Mouse (Mus musculus): ENCODE results near the gene Ptpn12. TPM values are rescaled to one million over a fixed set of nuclear protein-coding genes. Genes with fewer than 3 reads are reported as not detected.
A peak's percentile ranks its signal among the peaks of the same experiment; 100 is the strongest.

Ptpn12 gene
- total RNA-seq (2021): 10 to 100 TPM; 44.3 to 50.4 TPM

DNA sequence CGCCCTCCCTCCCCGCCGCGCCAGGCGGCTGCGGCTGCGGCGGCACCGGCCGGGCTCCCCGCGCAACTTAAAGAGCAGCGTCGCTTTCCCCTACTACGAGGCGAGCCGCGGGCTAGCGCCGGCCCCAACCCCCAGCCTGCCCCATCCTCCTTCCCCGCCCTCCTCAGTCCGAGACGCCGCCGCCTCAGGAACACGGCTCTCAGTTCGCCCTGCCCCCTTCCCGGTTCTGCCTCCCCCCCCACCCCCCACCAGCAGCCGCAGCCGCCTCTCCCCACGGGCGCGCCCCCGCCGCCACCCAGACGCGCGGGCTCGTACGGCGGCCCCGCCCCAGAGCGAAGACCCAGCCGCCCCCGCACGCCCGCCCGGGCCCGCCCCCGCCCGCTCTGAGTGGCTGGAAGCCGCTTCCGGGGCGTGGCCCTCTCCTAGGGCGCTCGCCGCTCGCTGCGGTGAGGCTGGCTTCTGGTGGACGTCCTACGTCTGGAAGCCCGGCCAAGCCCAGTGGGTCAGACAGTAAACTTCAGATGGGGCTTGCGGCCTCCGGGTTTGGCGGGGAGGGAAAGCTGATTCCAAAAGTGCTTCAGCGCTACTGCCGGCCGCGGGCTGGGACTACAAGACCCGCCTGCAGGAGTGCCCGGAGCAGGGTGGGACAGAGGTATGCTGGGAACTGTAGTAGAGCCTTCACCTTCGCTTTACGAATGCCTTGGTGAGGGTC lies at the start of gene Ptpn12:
Ptpn12 (minus strand) TSS at position 92 of the 712 bp plus-strand sequence.
- DNase-seq: peak; percentile 97 to 98
- intact Hi-C loops (cut with DNase I): loop anchor here (2.0 to 5.0 kb wide), 3 partner anchors 39 to 201 kb away; no protein-coding TSS in a partner anchor

DNA sequence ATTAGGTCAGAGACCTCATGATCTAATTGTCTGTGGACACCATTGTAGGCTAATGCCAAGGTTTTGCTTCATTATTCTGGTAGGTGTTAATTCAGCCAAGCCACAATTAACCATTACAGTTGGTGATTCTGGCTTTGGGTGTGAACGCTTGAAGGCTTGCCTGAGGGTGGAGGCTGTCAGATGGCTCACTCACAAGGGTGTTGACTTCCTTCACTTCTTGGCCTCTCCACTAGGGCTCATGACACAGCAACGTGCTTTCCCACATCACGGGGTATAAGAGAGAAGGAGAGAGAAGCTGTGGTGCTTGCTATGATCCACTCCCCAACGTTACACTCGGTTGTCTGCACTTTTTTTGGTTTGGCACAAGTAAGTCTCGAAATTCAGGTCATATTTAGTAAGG lies 35.5 kb upstream of the Ptpn12 start:
- intact Hi-C loops (cut with DNase I): no loop called here
- no peak for DNase-seq

DNA sequence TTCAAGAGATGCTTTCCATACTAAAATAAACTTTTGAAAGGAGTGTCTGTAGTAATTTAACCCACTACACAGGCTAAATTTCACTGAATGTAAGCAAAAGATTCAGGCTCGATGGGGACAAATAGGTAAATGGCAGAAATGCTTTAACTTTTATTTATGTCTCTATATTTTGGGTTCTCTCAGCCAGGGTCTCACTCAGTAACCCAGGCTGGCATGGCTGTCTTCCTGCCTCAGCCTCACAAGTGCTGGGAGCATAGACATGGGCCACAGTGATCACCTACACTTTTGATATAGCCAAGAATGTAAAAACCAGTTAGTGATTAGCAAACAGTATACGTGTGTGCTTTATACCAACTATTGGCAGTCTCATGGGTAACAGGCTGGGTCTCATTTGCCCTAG lies 1.5 kb upstream of the Ptpn12 start:
- intact Hi-C loops (cut with DNase I): loop anchor here (2.0 to 5.0 kb wide), 2 partner anchors 40 to 200 kb away; no protein-coding TSS in a partner anchor
- no peak for DNase-seq

DNA sequence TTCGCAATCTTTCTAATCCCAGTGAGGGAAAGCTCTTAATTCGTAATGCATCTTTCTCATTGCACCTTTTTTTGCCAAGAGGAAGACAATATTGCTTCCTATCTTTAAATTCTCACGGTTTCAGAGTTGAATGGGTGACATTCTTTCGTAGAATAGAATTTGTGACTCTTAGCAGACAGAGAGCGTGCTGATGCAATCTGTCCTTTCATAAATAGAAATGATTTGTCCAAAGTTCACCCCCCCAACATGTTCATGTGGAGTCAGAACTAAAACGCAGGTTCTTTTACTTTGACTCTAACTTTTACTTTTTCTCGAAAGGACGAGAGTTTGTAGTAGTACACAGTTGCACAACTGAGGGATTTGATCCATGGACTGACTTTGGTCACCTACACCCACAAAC lies 884 bp upstream of the Ptpn12 start:
- DNase-seq: no peak
- intact Hi-C loops (cut with DNase I): loop anchor here (2.0 to 5.0 kb wide), 2 partner anchors 40 to 201 kb away; no protein-coding TSS in a partner anchor

DNA sequence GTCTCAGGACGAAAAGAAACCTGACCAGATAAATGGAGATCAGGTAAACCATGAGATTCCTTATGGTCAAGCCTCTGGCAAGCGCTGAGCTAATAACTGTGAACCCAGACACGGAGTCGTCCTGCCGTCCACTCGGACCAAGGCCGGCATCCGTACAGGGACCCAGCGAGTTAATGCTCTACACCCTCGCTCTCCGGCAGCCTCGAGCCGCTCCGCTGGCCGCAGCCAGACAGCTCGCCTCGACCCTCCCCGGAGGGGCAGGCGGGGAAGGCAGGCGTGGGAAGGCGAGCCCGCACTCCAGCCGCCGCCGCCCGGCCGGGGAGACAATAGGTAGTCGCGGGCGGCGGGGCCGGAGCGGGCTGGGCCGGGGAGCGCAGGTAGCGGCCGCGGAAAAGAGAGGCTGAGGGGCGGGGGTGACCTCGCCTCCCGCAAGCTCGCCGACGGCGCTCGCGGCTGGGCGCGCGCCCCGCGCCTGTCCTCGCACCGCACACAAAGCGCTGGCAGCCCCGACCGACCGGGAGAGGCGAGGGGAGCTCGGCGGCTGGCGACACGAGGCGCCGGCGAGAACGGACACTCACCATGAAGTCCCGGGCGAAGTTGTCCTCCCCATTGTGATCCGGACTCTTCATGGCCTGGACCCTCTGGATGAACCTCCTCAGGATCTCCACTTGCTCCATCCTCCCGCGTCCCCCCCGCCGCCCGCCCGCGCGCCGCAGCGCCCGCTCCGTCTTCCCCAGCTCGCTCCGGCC lies 466 bp downstream of the Ptpn12 start:
- intact Hi-C loops (cut with DNase I): loop anchor here (2.0 to 5.0 kb wide), 2 partner anchors 104 to 202 kb away; no protein-coding TSS in a partner anchor
- peak; percentile 69 to 73 for DNase-seq

DNA sequence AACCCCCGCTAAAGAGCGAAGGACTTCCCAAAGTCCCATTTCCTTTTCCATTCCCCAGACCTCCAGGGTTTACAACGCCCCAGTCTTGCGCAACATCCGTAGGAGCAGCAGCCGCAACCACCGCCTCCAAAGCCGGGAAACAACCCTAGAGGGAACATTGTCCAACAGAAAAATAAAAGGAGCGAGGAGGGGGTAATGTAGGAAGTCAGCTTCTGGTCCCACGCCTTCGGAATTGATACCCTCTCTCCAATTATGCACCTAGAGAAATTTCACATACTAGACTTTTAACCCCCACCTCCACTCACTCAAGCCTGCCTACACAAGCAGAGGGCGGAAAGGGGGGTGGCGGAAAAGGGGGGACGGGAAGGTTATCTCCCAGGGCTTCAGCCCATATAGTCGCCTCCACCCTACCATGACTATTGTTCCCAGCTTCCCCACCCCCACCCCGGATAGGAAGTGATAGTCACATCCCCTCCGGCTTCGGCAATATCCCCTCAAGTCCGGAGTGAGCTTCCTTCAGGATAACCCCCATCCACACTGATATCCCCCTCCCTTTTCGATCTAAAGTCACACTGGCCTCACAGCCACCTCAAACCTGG lies 1.1 kb downstream of the Ptpn12 start:
- intact Hi-C loops (cut with DNase I): loop anchor here (1.0 to 5.0 kb wide), 3 partner anchors 90 to 203 kb away; no protein-coding TSS in a partner anchor
- DNase-seq: peak; percentile 87 to 88

DNA sequence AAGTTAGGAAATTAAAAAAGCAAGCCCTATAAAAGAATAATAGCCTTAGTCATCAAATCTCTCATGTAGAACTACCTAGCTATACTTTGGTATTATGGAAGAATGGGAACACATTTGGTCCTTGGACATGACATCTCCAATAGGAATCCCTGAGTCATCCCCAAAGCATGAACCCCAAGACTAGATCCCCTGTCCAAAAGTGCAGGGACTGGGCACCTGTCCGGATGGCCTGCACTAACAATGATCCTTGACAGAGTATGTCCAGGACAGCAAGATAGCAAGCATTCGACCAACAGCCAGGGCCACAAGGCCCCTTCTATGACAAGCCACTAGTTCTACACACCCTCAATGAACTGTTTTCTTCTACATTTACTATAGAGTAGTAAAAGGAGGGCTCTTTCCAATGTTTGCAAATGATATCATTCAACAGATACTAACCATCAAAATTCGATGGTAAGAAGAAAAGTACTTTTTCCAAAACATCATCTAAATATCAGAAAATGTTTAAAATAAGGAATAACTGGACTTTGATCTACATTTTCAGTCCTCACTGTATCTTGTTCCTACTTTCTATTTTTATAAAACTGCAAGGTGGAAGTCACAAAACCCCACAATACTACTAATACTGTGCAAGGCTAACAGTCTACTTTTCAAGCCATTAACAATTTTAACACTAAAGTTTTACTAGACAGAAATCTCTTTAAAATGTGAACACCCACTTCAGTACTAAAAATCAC lies 2.0 kb downstream of the Ptpn12 start:
- intact Hi-C loops (cut with DNase I): loop anchor here (1.0 to 2.0 kb wide), 2 partner anchors 91 to 103 kb away; no protein-coding TSS in a partner anchor
- peak; percentile 27 to 35 for DNase-seq

DNA sequence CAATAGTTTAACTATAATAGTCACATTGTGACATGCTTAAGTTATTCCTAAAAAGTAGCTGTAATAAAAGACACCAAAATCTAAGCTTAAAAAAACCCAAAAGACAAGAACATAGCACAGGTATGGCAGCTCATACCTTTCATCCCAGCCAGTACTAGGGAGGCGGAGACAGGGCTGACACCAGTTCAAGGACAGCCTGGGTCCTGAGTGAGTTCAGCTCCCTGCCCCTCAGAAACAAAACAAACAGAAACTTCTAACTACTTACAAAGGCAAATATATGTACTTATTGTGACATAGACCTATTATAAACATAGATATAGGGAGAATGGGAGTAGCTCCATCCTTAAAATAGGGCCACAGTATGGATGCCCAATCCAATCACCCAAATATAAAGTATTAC lies 3.2 kb downstream of the Ptpn12 start:
- intact Hi-C loops (cut with DNase I): no loop called here
- DNase-seq: no peak

DNA sequence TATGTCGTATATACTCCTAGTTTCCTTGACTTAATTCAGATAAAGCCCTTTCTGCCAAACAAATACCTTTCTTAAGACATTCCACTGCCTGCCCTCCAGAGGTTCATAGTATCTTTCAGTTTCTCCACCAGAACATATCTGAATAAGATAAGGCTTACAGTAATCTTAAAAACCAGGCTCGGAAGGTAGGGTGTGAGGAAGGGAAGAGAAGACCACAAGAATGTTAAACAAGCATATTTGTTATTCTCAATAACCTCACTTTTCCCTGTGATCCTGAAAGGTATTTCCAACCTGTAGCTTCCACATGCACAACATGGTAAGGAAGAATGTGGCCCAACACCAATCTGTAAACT lies 5.0 kb downstream of the Ptpn12 start:
- DNase-seq: no peak
- intact Hi-C loops (cut with DNase I): no loop called here

DNA sequence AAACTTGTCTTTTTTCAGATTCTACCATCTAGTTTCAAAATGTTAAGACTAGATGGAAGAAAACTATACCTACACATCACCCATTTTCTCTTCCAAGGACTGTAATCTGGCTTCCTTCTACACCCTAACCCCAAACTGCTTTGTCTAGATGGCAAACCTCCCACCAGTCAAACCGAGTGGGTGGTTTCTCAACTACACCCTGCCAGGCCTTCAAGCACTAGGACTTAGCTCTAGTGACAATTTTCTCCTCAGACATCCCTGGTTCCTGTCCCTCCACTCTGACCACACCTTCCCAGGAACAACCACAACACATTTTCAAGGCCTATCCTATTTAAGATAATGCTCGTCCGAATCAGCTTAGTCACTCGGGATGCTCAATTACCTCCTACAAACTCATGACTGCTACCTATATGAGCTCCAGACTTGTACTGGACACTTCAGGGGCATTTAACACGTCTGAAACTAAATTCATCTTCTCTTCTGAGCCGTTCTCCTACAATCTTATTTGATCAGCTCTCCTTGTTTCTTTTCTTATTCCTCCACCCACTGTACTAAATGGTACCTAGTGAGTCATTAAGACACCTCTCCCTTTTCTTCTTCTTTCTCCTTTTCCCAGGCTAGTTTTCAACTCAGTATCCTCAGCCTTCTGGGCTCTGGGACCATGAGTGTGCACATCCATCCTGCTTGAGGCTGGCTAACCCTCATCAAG lies 5.5 kb downstream of the Ptpn12 start:
- intact Hi-C loops (cut with DNase I): no loop called here
- DNase-seq: no peak

DNA sequence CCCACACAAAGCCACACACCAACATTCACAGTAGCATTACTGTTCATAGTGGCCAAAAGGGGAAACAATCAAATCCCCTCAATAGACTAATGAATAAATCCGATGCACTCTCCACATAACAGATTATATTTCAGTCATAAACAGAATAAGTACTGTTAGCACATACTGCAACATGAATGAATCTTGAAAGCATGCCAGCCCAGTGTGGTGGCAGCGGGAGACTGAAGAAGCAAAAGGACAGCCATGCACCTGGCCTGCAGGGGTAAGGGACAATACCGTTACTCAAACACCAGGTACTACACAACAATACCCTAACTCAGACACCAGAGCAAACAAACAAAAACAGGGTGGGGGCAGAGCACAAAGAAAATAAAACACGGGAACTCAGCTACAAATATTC lies 6.7 kb downstream of the Ptpn12 start:
- DNase-seq: no peak
- intact Hi-C loops (cut with DNase I): no loop called here

DNA sequence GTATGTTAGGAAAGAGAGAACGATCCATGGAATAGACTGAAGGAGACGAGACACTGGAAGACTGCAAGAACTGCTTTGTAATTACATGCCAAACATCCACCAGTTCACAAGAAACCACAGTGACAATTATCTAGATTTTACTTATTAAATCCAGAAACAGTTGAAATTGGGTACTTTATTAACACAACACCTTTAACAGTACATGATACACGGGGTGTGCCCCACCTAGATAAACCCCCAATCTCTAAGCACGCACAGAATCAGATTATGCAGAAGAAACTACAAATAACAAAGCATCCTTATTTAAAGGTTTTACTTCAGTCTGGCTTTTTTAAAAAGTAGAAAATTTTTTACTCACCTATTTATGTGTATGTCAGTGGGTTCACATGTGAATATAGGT lies 8.6 kb downstream of the Ptpn12 start:
- no peak for DNase-seq

DNA sequence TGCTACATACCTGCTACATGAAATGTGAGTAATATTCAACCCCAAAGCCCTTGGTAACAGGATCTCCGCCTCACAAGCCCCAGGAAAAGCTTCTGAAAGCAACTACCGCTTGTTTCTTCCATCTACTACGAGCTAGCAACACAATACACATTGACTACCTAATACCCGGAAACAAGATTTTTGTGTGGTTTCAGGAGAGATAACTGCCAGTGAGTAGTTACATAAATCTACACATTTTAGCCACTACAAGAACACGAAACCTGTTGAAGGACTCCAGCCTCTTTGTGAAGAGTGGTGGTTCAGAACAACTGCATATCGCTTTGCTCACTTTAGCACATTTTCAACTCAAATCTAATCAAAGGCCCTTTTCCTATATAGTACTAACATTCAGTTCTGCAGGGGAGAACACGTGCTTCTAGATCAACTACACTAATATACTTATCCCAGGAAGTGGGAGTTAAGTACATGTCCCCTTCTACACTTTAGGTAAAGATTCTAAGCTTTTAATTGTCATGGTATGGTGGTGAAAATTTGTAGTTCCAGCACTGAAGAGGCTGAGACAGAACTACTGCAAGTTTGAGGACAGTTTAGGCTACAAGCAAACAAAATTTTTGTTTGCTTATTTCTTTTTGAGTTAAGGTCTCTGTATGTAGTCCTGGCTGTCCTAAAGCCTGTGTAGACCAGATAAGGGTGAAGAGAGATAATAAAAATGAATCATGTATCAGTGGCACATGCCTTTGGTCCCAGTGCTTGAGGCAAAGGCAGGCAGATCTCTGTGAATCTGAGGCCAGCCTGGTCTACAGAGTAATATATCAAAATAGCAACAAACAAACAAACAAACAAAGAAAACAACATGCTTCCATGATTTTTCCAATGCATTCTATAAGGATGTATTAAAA lies 9.3 kb downstream of the Ptpn12 start:
- intact Hi-C loops (cut with DNase I): no loop called here
- no peak for DNase-seq

More for the DNA sequence above, 8.6 kb downstream of the Ptpn12 start:
- intact Hi-C loops (cut with DNase I): no loop called here

DNA sequence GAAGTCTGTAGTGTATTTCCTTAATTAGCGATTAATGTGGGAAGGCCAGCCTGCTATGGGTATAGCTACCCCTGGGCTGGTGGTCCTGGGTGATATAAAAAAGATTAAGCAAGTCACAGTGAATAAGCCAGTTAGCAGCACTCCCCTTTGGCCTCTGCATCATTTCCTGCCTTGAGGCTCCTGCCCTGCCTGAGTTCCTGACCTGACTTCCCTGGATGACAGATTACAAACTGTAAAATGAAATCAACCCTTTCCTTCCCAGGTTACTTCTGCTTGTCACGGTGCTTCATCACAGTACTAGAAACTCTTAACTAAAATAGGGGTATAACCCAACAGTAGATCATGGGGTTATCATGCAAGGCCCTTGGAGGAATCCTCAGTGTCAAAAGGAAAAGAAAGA lies 10.2 kb downstream of the Ptpn12 start:
- intact Hi-C loops (cut with DNase I): no loop called here
- no peak for DNase-seq

DNA sequence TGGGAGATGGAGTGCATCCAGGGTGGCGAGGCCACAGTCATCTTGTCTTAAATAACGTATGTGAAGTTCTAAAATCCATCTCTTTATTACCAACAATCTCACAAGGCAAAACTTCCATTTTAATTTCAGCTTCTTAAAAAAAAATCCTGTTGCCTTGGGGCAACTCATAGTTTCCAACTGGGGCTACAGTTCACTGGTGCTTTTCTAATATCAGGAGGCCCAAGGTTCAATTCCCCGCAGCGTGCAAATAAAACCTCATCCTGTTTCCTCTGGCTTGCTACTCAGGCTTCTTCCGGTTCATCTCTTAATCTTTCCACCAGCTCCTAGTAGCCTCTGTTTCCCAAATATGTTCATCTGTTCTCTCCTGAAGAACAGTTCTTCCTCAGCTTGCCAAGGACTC lies 17.6 kb downstream of the Ptpn12 start:
- intact Hi-C loops (cut with DNase I): no loop called here
- DNase-seq: no peak

DNA sequence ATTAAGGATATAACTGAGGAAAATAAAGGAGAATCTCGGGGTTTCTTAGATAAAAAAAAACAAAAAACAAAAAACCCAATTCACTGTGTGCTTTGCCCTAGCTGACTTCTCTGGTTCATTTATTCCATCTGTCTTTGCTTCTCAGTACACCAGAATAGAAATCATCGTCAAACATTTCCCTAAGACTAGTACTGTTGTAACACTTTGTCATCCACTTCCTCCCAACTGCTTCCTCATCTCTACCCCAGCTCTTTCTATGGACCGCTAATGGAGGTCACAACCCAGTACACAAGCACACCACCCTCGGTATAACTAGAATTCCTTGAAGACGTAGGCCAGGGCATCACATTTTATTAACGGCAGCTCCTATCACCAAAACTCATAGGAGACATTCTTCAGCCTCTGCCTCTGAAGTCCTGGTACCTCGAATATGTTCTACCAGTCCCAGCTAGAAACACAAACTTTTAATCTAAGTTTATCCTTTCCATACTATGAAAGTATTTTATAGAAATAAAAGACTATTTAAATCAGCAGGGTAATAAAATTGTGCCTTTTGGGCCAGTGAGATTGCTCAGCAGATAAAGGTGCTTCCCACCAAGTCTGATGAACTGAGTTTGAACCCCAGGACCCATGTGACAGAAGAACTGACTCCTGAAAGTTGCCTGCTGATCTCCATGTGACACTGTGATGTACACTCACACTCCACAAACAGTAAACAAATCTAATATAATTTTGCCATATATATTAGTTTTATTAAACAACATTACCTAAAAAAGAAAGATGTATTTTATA lies 19.8 kb downstream of the Ptpn12 start:
- no peak for DNase-seq
- intact Hi-C loops (cut with DNase I): no loop called here

DNA sequence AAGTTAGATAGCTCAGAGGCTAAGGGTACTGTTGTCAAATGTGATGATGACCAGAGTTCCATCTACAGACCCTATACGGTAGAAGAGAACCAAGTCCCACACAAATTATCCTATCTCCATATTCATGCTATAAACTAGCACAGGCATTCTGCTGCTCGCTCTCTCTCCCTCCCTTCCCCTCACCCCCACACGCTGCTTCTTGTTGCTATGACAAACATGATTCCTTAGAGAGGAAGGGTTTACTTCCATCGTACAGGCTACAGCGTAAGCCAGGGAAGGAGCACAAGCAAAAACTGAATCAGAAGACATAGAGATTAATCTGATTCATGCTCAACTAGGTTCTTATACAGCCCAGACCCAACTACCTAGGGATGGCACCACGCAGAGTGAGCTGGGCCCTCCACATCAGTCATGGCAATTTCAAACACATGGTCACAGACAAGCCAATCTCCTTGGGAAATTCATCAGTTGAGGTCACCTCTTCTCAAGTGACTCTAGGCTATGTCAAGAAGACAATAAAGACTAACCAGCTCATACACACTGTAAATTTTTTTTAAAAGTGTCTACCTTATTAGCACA lies 21.2 kb downstream of the Ptpn12 start:
- intact Hi-C loops (cut with DNase I): no loop called here
- no peak for DNase-seq

Measured in heart, postnatal 10 days (tissue).